Mouse (Mus musculus) thymus, postnatal 4 days (tissue): ENCODE measurements around the gene Cdc37l1.
A peak's percentile ranks its signal among the peaks of the same experiment; 100 is the strongest.

ENCODE experiments used
- DNase-seq: peaks from one replicate; pipeline ENCODE4 v3.0.0; 2021

Cdc37l1 gene

GRCm38 (mm10) chr19:29009046-29009445 lies 18.9 kb downstream of the Cdc37l1 start:
- DNase-seq = no peak

- no peak for DNase-seq
These were observed 21.3 kb downstream of the Cdc37l1 start for GRCm38 (mm10) chr19:29011355-29011990.

GRCm38 (mm10) chr19:29014466-29015055 lies 24.4 kb downstream of the Cdc37l1 start:
- no peak for DNase-seq

- DNase-seq = no peak
These were observed 25.5 kb downstream of the Cdc37l1 start for GRCm38 (mm10) chr19:29015410-29016203.

GRCm38 (mm10) chr19:29016204-29016765 lies 26.1 kb downstream of the Cdc37l1 start:
- DNase-seq = no peak

GRCm38 (mm10) chr19:29016786-29017185 lies 26.6 kb downstream of the Cdc37l1 start:
- DNase-seq = no peak

- DNase-seq = peak; percentile 38
These were observed 29.5 kb downstream of the Cdc37l1 start for GRCm38 (mm10) chr19:29019647-29020046.

GRCm38 (mm10) chr19:29021754-29022345 lies 31.7 kb downstream of the Cdc37l1 start:
- no peak for DNase-seq

- DNase-seq = no peak
These were observed 34.3 kb downstream of the Cdc37l1 start for GRCm38 (mm10) chr19:29024391-29024947.

- DNase-seq = no peak
These were observed 41.6 kb downstream of the Cdc37l1 start for GRCm38 (mm10) chr19:29031788-29032187.

- DNase-seq = no peak
These were observed 42.5 kb downstream of the Cdc37l1 start for GRCm38 (mm10) chr19:29032662-29033061.

- no peak for DNase-seq
These were observed 46.9 kb downstream of the Cdc37l1 start for GRCm38 (mm10) chr19:29037026-29037425.

- DNase-seq = no peak
These were observed 47.4 kb downstream of the Cdc37l1 start for GRCm38 (mm10) chr19:29037541-29037940.

- DNase-seq = no peak
These were observed 49.2 kb downstream of the Cdc37l1 start for GRCm38 (mm10) chr19:29039334-29039733.

GRCm38 (mm10) chr19:29040206-29040605 lies 50.1 kb downstream of the Cdc37l1 start:
- DNase-seq = no peak

GRCm38 (mm10) chr19:29042143-29042542 lies 52.0 kb downstream of the Cdc37l1 start:
- DNase-seq = no peak

- DNase-seq = no peak
These were observed 52.5 kb downstream of the Cdc37l1 start for GRCm38 (mm10) chr19:29042647-29043046.

- DNase-seq = no peak
These were observed 54.2 kb downstream of the Cdc37l1 start for GRCm38 (mm10) chr19:29044353-29044768.

- no peak for DNase-seq
These were observed 55.2 kb downstream of the Cdc37l1 start for GRCm38 (mm10) chr19:29045369-29045768.

- no peak for DNase-seq
These were observed 56.0 kb downstream of the Cdc37l1 start for GRCm38 (mm10) chr19:29045956-29046650.

GRCm38 (mm10) chr19:29046961-29047333 lies 56.8 kb downstream of the Cdc37l1 start:
- no peak for DNase-seq
